Mouse (Mus musculus) Muller cell, postnatal 12 days (primary cell): ENCODE results near the gene Fkbpl.

Source experiments
- DNase-seq: peaks from one replicate; pipeline ENCODE4 v3.0.0-alpha.2; 2015; ENCODE audit errors: inconsistent ontology term

Fkbpl gene

DNA sequence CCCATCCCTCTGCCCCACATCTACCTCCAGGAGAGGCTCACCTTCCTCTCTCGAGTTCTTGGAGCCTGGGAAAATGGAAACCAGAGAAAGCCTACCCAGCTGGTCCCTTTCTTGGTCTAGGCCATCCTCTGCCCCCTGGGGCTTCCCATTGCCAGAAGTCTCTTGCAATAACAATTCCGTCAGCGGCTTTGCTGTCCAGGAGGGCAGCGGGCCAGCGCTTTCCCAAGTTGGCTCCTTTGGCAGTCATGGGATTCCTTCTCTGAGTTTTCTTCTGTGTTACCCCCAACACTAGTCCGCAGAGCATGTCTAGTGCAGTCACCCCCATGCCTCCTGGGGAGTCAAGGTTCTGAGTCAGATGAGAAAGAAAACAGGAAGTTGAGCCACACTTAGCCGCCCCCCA, 48.3 kb downstream of the Fkbpl start:
- no peak for DNase-seq
